Mouse (Mus musculus): Measurements from ENCODE around the gene Peg3. TPM values are rescaled to one million over a fixed set of nuclear protein-coding genes. Genes with fewer than 3 reads are reported as not detected.
"Not testable (repeated sequence)": the region's sequence is repeated elsewhere in the genome, so short reads cannot be mapped to it uniquely, and the experiment has no call there.

Gene Peg3
- total RNA-seq (2021), result 10 to 100 TPM; 32.4 to 35.5 TPM
- long read RNA-seq, experiment 1, partial matches to known transcripts, result 0 of 2 reads
- long read RNA-seq, experiment 1, other reads (novel, unspliced or antisense), result 2 of 2 reads
- long read RNA-seq, experiment 2, partial matches to known transcripts, result 0 of 6 reads
- long read RNA-seq, experiment 2, other reads (novel, unspliced or antisense), result 6 of 6 reads

DNA sequence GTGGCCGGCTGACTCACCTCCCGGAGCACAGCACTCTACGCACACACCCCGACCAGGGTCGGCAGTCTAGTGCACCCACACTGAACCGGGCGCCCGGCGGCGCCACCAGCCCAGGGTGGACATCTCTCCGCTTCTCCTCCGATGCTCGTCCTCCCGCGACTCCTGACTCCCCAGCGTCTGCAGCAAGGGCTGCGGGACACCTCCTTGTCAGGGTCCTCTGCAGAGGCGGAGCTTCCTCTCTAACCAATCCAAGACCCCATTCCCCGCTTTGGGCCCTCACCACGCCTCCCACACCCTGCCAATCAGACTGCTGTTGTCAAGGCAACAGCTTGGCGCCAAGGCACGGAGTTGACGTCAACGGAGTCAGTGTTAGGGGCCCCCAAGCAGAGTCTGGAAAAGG lies at the start of gene Peg3, which contains the start of gene Usp29:
TSS of gene Peg3 (minus strand) at position 191 of the 400 bp plus-strand sequence.
TSS of gene Usp29 (plus strand) at position 338 of the 400 bp plus-strand sequence.
- intact Hi-C loops (cut with DNase I), result loop anchor here (5.0 kb wide), 2 partner anchors 62 to 187 kb away; no protein-coding TSS in a partner anchor
- DNase-seq, result peak; percentile 79 to 88

DNA sequence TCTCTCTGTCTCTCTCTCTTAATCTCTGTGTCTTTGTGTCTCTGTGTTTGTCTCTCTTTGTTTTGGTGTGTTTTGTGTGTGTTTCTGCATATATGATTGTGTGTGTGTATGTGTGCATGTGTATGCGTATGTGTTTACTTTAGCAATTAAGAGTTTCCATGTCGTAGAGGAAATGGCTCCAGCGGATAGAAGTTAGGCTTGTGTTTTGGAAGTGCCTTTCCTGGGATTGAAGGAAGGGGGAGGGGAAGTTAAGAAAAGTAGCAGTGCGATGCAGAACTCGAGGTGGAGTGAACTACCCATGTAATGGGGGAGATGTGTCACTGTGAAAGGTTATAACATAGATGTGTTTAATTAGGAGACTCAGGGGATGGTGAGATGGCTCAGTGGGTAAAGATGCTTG lies 48.9 kb upstream of the Peg3 start:
- intact Hi-C loops (cut with DNase I), result no loop called here
- no peak for DNase-seq

DNA sequence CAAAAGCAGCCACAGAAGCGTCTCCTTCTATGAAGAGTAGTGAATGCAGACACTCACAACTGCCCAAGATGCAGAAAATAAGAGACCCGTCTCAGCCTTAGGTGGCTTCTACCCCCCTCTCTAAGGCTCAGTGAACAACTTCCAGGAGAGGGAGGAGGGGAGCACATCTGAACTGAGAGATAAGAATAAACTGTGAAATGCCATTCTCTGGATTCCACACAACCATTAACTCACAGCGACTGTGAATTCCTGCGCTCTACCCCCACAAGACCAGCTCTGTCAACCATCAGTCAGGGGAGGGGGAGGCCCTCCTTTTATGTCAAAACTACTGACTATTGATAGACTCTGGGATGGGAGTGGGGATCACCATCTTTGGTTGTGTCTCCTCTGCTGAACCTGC lies 47.5 kb upstream of the Peg3 start:
- DNase-seq, result no peak
- intact Hi-C loops (cut with DNase I), result no loop called here

GRCm38 (mm10) chr7:6777107-6777506 lies 46.9 kb upstream of the Peg3 start:
- DNase-seq, result peak in 1 of 2 experiments; percentile 26
- intact Hi-C loops (cut with DNase I), result no loop called here

DNA sequence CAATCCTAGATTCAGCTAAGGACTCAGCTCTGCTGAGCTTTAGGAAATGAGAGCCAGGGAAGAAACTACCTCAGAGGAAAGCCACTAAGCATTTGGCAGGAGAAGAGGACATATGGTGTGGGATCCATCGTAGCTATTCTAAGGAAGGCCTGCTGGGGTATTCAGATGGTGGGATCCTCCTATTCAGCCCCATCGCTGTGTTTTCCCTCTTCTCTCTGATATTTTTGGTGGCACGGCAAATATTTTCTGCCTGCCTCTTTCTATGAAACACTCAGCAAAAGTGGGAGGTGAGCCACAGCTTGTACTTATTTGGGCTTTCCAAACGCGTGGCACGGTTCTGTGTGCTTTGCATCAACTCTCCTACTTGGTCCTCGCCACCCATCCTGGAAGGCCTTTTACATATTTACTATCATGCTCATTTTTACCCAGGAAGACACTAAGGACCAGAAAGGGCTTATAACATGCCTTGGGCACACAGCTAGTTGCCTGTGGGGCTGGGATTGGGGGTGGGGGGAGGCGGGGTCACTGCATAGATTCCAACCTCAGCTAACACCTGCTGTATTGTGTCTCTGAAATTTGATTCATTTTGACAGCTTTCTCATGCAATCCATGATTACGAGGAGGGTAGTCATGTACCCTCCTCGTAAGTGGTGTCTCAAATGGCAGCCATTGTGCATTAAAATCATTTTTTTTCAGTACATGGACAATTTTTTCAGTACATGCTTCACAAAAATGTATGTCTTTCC lies 46.3 kb upstream of the Peg3 start:
- intact Hi-C loops (cut with DNase I), result no loop called here
- DNase-seq, result no peak

DNA sequence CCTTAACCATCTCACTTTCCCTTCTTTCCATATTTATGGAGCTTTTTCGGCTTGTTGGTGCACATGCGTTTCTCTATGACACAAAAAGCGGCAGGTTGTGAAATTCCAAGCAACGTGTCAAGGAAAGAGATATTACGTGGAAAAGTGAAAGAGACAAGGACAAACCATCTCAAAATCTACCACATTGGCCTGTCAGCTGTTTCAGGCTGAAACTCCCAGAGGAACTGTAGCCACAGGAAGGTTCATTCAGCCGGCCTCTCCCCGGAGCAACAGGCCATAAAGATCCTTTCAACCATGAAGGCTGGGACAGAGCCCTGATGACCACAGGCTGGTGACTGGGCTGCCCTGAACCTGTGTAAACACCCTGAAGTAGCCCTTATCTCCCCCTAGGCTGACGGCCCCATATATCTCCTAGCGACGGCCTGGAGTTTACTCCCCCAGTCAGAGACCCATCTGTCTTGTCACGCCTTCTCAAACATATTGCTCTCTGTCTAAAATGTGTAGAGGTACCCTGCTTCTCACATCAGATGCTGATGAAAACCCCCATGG lies 43.7 kb upstream of the Peg3 start:
- DNase-seq; intact Hi-C loops (cut with DNase I): not testable (repeated sequence)

DNA sequence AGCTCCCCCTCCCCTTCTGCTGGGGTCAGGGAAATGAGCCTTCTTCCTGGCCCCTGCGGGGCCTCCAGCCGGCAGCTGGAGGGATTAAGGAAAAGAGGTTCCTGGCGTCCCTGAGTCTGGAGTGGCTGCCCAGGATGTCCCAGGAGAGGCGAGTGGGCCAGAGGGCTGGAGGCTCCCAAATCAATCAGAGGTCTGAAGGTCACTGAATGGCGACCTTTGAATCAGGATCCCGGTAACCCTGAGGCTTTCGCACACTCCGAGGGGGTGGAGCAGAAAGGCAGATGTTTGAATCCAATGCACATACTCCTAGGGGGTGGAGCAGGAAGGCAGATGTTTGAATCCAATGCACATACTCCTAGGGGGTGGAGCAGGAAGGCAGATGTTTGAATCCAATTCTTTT lies 40.1 kb upstream of the Peg3 start:
- intact Hi-C loops (cut with DNase I), result no loop called here
- peak; percentile 29 to 50 for DNase-seq

DNA sequence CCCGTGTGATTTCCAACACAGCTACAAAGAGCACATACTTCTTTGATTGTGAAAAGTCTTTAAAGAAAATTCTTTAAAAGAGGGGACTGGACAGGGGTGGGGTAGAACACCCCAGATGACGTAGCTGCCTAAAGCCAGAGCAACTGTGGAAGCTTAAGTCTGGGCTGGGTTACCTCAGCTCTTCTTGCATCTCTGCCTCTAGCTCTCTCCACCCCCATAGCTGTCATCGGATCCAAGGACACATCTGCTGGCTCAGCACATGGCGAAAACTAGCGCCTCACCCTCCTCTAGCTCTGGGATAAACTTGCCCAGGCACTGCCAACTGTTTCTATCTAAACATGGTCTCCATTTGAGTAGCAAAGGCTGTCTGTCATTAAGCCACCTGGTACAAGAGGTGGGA lies 35.0 kb upstream of the Peg3 start:
- intact Hi-C loops (cut with DNase I), result no loop called here
- DNase-seq, result no peak

GRCm38 (mm10) chr7:6760170-6760569 lies 29.9 kb upstream of the Peg3 start:
- no peak for DNase-seq
- intact Hi-C loops (cut with DNase I), result no loop called here

DNA sequence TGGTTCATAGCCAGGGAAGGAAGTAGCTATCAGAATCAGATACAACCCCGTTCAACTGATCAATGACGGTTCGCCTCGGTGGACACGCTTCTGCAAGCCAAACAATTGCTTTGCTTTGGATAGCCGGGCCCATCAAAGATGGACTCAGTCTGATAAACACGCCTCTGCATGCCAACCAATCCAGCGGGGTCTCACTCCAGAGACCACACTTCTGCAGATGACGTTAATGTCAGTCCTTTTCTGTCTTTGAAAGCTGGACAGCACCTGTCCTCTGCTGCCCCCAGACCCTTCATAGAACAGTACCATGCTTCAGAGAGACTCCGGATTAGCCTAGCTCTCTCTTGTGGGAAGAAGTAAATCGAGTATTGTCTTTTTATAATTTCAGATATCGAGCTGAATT lies 29.5 kb upstream of the Peg3 start:
- intact Hi-C loops (cut with DNase I), result no loop called here
- DNase-seq, result no peak

GRCm38 (mm10) chr7:6756777-6757291 lies 26.6 kb upstream of the Peg3 start:
- no peak for DNase-seq
- intact Hi-C loops (cut with DNase I), result no loop called here

- no peak for DNase-seq
- intact Hi-C loops (cut with DNase I), result no loop called here
These were observed 23.2 kb upstream of the Peg3 start for GRCm38 (mm10) chr7:6753440-6753839.

GRCm38 (mm10) chr7:6749196-6749595 lies 19.0 kb upstream of the Peg3 start:
- DNase-seq, result peak; percentile 52 to 57
- intact Hi-C loops (cut with DNase I), result no loop called here

DNA sequence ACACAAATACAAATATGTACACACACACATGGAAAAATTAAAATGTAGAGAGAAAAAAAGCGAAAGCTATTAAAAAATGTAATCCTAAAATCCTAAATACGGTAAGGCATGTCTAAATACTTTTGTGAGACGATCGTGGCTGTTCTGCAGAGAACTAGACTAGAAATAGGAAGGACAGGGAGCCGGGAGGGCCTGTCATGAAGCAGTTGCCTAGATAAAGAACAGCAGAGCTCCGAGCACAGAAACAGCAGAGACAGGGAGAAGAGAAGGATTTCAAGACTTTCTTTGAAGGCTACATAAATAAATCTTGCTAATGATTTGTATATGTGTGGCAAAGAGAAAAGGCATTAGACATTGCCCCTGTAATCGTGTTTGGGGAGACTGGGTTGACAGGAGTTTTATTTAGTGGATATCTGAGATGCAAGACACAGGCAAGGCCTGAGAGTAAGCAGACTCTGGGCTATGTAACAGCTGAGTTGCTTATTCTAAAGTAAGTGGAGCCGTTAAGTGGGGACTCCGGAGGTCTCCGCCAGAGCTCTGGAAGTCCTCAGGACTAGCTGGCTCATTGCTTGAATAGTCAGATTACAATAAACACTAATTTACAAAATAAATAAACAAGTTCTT lies 14.2 kb upstream of the Peg3 start:
- intact Hi-C loops (cut with DNase I), result no loop called here

GRCm38 (mm10) chr7:6736060-6736459 lies 5.8 kb upstream of the Peg3 start:
- intact Hi-C loops (cut with DNase I), result no loop called here
- no peak for DNase-seq

More for the DNA sequence above, 14.2 kb upstream of the Peg3 start:
- DNase-seq, result no peak

DNA sequence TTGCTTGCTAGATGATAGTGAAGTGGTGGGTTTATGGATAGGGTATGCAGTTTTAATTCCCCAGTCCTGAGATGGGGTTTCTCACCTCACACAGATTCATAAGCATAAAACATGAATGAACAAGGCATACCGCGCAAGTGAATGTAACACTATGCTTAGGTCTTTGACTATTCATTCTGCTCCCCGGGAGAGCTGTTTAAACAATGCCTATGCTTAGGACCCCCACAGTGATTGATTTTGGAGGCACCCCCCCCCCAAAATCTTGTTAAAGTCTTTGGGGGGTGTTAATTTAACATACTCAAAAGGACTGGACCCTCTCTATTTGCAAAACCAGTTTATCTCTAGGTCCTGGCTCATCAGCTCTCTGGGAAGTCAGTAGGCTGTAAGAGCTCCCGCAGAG lies 1.7 kb upstream of the Peg3 start:
- intact Hi-C loops (cut with DNase I), result loop anchor here (5.0 kb wide), 2 partner anchors 60 to 185 kb away; no protein-coding TSS in a partner anchor

GRCm38 (mm10) chr7:6731373-6731772 lies 1.1 kb upstream of the Peg3 start:
- intact Hi-C loops (cut with DNase I), result loop anchor here (5.0 kb wide), 2 partner anchors 61 to 186 kb away; no protein-coding TSS in a partner anchor
- no peak for DNase-seq

More for the DNA sequence above, 1.7 kb upstream of the Peg3 start:
- no peak for DNase-seq

GRCm38 (mm10) chr7:6730801-6731200 lies 570 bp upstream of the Peg3 start:
- intact Hi-C loops (cut with DNase I), result loop anchor here (5.0 kb wide), 2 partner anchors 62 to 186 kb away; no protein-coding TSS in a partner anchor
- DNase-seq, result no peak

DNA sequence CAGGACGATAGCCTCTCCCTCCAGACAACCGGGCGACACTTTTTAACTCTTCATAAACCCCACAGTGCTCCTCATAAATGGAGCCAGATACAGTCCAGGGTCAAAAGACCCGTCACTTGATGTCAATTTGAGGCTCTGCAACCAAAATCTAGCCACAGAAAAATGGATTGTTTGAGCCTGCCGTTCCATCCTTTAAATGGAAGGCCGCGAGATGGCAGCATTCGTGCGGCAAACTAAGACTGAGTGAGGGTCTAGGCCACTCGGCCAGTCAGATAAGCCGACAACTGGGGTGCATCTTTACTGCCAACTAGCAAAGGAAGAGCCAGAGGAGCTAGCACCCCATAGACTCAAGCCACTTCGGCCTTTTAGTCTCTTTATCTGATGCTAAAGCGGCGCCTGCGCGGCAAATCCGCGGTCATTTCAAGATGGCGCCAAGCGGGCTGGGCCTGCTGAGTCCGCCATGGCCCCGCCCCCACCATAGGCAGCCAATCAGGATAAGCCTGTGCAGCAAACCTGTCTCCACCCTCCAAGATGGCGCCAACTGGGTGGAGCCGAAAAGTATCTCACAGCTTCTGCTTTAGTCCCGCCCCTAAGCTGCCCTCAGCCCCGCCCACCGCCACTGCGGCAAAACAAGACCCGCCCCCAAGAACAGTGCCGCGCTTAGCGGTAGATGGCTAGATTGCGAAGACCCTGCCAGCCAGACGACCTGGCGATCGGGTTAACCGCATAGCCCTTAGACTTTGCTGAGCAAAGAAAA lies 992 bp downstream of the Peg3 start:
- DNase-seq, result peak; percentile 93 to 94
- intact Hi-C loops (cut with DNase I), result no loop called here

All from heart, postnatal 14 days (tissue).